Mouse (Mus musculus) neural tube, embryonic 15.5 days (tissue): ENCODE measurements around the gene Ercc1. TPM values are rescaled to one million over a fixed set of nuclear protein-coding genes. Genes with fewer than 3 reads are reported as not detected.

Source experiments
- ATAC-seq: fragments of 200-750 bp; cut with Nextera tagmentation; 2 replicates; pipeline ENCODE4 v1.8.0; 2017; ENCODE audit warnings: mild to moderate bottlenecking, moderate TSS enrichment, moderate library complexity; ENCODE audit not compliant: low FRiP score
- H3K27ac ChIP-seq: fragments of 300-500 bp; sonication (generic); replicated peaks from 2 replicates; pipeline ENCODE4 v1.5.1; 2015; ENCODE audit warnings: mild to moderate bottlenecking, inconsistent platforms
- H3K27me3 ChIP-seq: fragments of 300-500 bp; sonication (generic); replicated peaks from 2 replicates; pipeline ENCODE4 v1.6.1; 2015; ENCODE audit warnings: inconsistent platforms
- H3K36me3 ChIP-seq: fragments of 300-500 bp; sonication (generic); 2 replicates; pipeline ENCODE4 v1.6.1; 2015; ENCODE audit warnings: inconsistent platforms
- H3K4me1 ChIP-seq: fragments of 300-500 bp; sonication (generic); 2 replicates; pipeline ENCODE4 v1.6.1; 2015; ENCODE audit warnings: inconsistent platforms
- H3K4me2 ChIP-seq: fragments of 300-500 bp; sonication (generic); 2 replicates; pipeline ENCODE4 v1.6.1; 2015; ENCODE audit warnings: inconsistent platforms, mild to moderate bottlenecking, moderate library complexity
- H3K4me3 ChIP-seq: fragments of 300-500 bp; sonication (generic); replicated peaks from 2 replicates; pipeline ENCODE4 v1.5.1; 2015; ENCODE audit warnings: mild to moderate bottlenecking, inconsistent platforms
- H3K9ac ChIP-seq: fragments of 300-500 bp; sonication (generic); replicated peaks from 2 replicates; pipeline ENCODE4 v1.6.1; 2015; ENCODE audit warnings: mild to moderate bottlenecking, inconsistent platforms
- H3K9me3 ChIP-seq: fragments of 300-500 bp; sonication (generic); replicated peaks from 2 replicates; pipeline ENCODE4 v1.6.1; 2016; ENCODE audit warnings: inconsistent platforms
- WGBS: fragments of 180-500 bp; shearing (Covaris S2); methylation state at CpG from one replicate; pipeline ENCODE4 v1.1.7; 2015; ENCODE audit warnings: mixed read lengths; 5-methylcytosine and 5-hydroxymethylcytosine counted together
- polyA plus RNA-seq: library from polyadenylated mRNA; unstranded; fragments of >200 nt; fragmentation: Nextera tagmentation; extraction: Ambion mirVana; gene quantifications from 2 replicates; pipeline ENCODE4 v1.2.1, GENCODE M21; 2015

Ercc1 gene
- polyA plus RNA-seq, 1 experiment from 2014 or later, result 93.5 TPM

GRCm38 (mm10) chr7:19327128-19327527 lies 17.4 kb upstream of the Ercc1 start:
- Histone ChIP-seq H3K9me3 (no peaks in the 10 kb centered on the region), H3K27me3 (peaks cover 9% of the 10 kb centered on the region), H3K4me2 (peak overlapping the region; percentile 75), H3K9ac (peak overlapping the region; percentile 45), H3K36me3 (no peaks in the 10 kb centered on the region), H3K27ac (peak overlapping the region; percentile 69), H3K4me1 (peaks cover 16% of the 10 kb centered on the region), H3K4me3 (peak overlapping the region; percentile 41)
- WGBS, result under 1% methylated on average over 22 of the region's 22 CpGs
- ATAC-seq, result peak; percentile 54; the same call in 1 of the 2 replicates

DNA sequence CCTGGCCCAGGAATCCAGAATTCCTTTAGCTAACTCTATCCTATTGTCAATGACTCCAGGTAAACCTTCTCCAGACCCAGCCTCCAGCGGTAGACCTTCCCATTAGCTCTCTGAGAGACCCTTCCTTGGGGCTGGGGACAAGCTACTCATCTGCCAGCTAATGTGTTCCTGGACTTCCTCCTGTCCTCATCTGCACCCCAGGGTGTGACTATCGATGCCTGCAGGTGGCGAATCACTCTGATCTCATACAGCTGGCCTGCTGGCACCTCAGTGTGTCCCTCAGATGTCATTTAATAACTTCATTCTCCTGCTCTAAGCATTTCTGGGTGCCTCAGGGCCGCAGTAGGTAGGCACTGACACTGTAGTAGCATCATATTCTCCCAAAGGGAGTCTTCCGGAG lies 16.8 kb upstream of the Ercc1 start:
- Histone ChIP-seq H3K4me1 (peaks cover 20% of the 10 kb centered on the region), H3K4me3 (no peak overlapping the region), H3K9ac (peak overlapping the region; percentile 45; the same call in 1 of the 2 replicates), H3K4me2 (peak overlapping the region; percentile 75), H3K36me3 (no peaks in the 10 kb centered on the region), H3K27ac (no peak overlapping the region), H3K27me3 (peaks cover 3% of the 10 kb centered on the region; the same call in 1 of the 2 replicates), H3K9me3 (no peaks in the 10 kb centered on the region)
- no peak for ATAC-seq
- WGBS, result 81% methylated on average over 5 of the region's 5 CpGs

DNA sequence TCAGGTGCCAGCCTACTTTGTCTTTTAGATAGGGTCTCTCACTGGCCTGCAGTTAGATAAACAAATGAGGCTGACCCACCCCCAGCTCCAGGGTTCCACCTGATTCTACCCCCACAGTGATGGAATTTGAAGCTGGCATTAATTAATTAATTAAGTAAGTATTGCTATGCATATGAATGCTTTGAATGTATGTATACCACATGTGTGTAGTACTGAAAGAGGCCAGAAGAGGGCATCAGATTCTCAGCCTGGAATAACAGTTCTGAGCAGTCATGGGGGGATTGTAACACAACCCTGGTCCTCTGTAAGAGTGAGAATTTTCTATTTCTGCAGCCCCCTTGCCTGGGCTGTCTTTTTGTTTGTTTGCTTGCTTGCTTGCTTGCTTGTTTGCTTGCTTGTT lies 16.2 kb upstream of the Ercc1 start:
- H3K4me1 ChIP-seq, result peaks cover 21% of the 10 kb centered on the region
- H3K27me3 ChIP-seq, result peaks cover 2% of the 10 kb centered on the region; the same call in 1 of the 2 replicates
- no peaks in the 10 kb centered on the region for H3K9me3 ChIP-seq
- no peaks in the 10 kb centered on the region for H3K36me3 ChIP-seq
- H3K9ac ChIP-seq, result no peak overlapping the region
- H3K4me2 ChIP-seq, result no peak overlapping the region
- no peak overlapping the region for H3K27ac ChIP-seq
- H3K4me3 ChIP-seq, result no peak overlapping the region
- no peak for ATAC-seq

DNA sequence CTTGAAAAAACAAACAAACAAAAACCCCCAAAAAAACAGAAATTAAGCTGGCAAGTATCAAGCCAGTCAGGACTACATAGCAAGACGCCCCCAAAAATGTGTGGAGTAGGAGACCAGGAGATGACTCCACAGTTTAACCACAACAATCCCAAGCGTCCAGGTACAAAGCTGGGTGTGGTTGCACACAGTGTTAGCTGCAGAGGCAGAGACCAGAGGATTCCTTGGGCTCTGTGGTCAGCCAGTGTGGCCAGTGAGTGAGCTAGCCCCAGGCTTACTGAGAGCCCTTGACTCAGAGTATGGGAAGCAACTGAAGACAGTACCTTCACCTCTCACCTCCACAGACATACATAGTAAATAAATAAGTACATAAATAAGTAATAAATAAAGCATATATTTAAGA lies 12.7 kb upstream of the Ercc1 start:
- H3K27ac ChIP-seq, result no peak overlapping the region
- no peak for ATAC-seq
- H3K27me3 ChIP-seq, result no peaks in the 10 kb centered on the region
- peaks cover 21% of the 10 kb centered on the region for H3K4me1 ChIP-seq
- WGBS, result 70% methylated on average over 2 of the region's 2 CpGs
- peak overlapping the region; percentile 80; the same call in 1 of the 2 replicates for H3K4me2 ChIP-seq
- no peaks in the 10 kb centered on the region for H3K9me3 ChIP-seq
- no peak overlapping the region for H3K9ac ChIP-seq
- H3K4me3 ChIP-seq, result no peak overlapping the region
- no peaks in the 10 kb centered on the region for H3K36me3 ChIP-seq

- Histone ChIP-seq H3K4me2 (peak overlapping the region; percentile 80), H3K27me3 (0 out of 2 replicates have a peak, but pooled peaks cover under 1% of the 10 kb centered on the region), H3K27ac (peak overlapping the region; percentile 81), H3K9ac (peak overlapping the region; percentile 79), H3K4me1 (peaks cover 13% of the 10 kb centered on the region), H3K36me3 (no peaks in the 10 kb centered on the region), H3K4me3 (peak overlapping the region; percentile 61), H3K9me3 (no peaks in the 10 kb centered on the region)
- ATAC-seq, result peak; percentile 70
- WGBS, result under 1% methylated on average over 52 of the region's 52 CpGs
Observed at GRCm38 (mm10) chr7:19332709-19333352, 11.7 kb upstream of the Ercc1 start.

GRCm38 (mm10) chr7:19335583-19335982 lies 9.0 kb upstream of the Ercc1 start:
- Histone ChIP-seq H3K27ac (no peak overlapping the region), H3K4me3 (no peak overlapping the region), H3K27me3 (0 out of 2 replicates have a peak, but pooled peaks cover 4% of the 10 kb centered on the region), H3K4me1 (peaks cover 13% of the 10 kb centered on the region), H3K36me3 (no peaks in the 10 kb centered on the region), H3K9ac (no peak overlapping the region), H3K9me3 (no peaks in the 10 kb centered on the region), H3K4me2 (no peak overlapping the region)
- WGBS, result 54% methylated on average over 3 of the region's 3 CpGs
- no peak for ATAC-seq

- 70% methylated on average over 10 of the region's 10 CpGs for WGBS
- no peak overlapping the region for H3K27ac ChIP-seq
- no peak overlapping the region for H3K4me2 ChIP-seq
- H3K27me3 ChIP-seq, result peaks cover 17% of the 10 kb centered on the region
- peaks cover 25% of the 10 kb centered on the region for H3K4me1 ChIP-seq
- H3K4me3 ChIP-seq, result no peak overlapping the region
- no peaks in the 10 kb centered on the region for H3K9me3 ChIP-seq
- H3K9ac ChIP-seq, result no peak overlapping the region
- no peaks in the 10 kb centered on the region for H3K36me3 ChIP-seq
- no peak for ATAC-seq
Observed at GRCm38 (mm10) chr7:19337122-19337521, 7.5 kb upstream of the Ercc1 start.

GRCm38 (mm10) chr7:19338060-19338459 lies 6.5 kb upstream of the Ercc1 start:
- Histone ChIP-seq H3K27ac (no peak overlapping the region), H3K9me3 (no peaks in the 10 kb centered on the region), H3K36me3 (no peaks in the 10 kb centered on the region), H3K9ac (no peak overlapping the region), H3K27me3 (peaks cover 19% of the 10 kb centered on the region), H3K4me1 (peaks cover 29% of the 10 kb centered on the region), H3K4me3 (no peak overlapping the region), H3K4me2 (no peak overlapping the region)
- ATAC-seq, result no peak
- 63% methylated on average over 2 of the region's 2 CpGs for WGBS

- H3K9me3 ChIP-seq, result no peaks in the 10 kb centered on the region
- H3K27ac ChIP-seq, result no peak overlapping the region
- no peak overlapping the region for H3K4me3 ChIP-seq
- H3K4me1 ChIP-seq, result peaks cover 31% of the 10 kb centered on the region
- H3K27me3 ChIP-seq, result peaks cover 19% of the 10 kb centered on the region
- ATAC-seq, result no peak
- no peak overlapping the region for H3K4me2 ChIP-seq
- H3K36me3 ChIP-seq, result no peaks in the 10 kb centered on the region
- 82% methylated on average over 7 of the region's 7 CpGs for WGBS
- H3K9ac ChIP-seq, result no peak overlapping the region
Observed at GRCm38 (mm10) chr7:19338596-19338995, 6.0 kb upstream of the Ercc1 start.

GRCm38 (mm10) chr7:19341250-19341649 lies 3.3 kb upstream of the Ercc1 start:
- WGBS, result 21% methylated on average over 10 of the region's 10 CpGs

GRCm38 (mm10) chr7:19341761-19342409 lies 2.7 kb upstream of the Ercc1 start:
- no peak for ATAC-seq
- Histone ChIP-seq H3K9me3 (no peaks in the 10 kb centered on the region), H3K4me1 (peaks cover 47% of the 10 kb centered on the region), H3K4me2 (peak overlapping the region; percentile 98), H3K27me3 (peaks cover 19% of the 10 kb centered on the region), H3K27ac (no peak overlapping the region), H3K36me3 (no peaks in the 10 kb centered on the region), H3K4me3 (peak overlapping the region; percentile 49), H3K9ac (peak overlapping the region; percentile 54)
- WGBS, result 1% methylated on average over 41 of the region's 41 CpGs

More at GRCm38 (mm10) chr7:19341250-19341649, 3.3 kb upstream of the Ercc1 start:
- no peak overlapping the region for H3K9ac ChIP-seq
- H3K27ac ChIP-seq, result no peak overlapping the region
- peak overlapping the region; percentile 49 for H3K4me3 ChIP-seq
- no peak for ATAC-seq
- H3K4me2 ChIP-seq, result peak overlapping the region; percentile 98
- H3K27me3 ChIP-seq, result peaks cover 19% of the 10 kb centered on the region
- H3K36me3 ChIP-seq, result no peaks in the 10 kb centered on the region
- no peaks in the 10 kb centered on the region for H3K9me3 ChIP-seq
- H3K4me1 ChIP-seq, result peaks cover 42% of the 10 kb centered on the region

GRCm38 (mm10) chr7:19342481-19343027 lies 2.0 kb upstream of the Ercc1 start:
- Histone ChIP-seq H3K4me3 (peak overlapping the region; percentile 49), H3K4me2 (peak overlapping the region; percentile 98), H3K9ac (peak overlapping the region; percentile 54), H3K27me3 (peaks cover 19% of the 10 kb centered on the region), H3K9me3 (no peaks in the 10 kb centered on the region), H3K27ac (no peak overlapping the region), H3K36me3 (no peaks in the 10 kb centered on the region; the same call in 1 of the 2 replicates), H3K4me1 (peaks cover 47% of the 10 kb centered on the region)
- WGBS, result under 1% methylated on average over 27 of the region's 27 CpGs
- peak; percentile 18; the same call in 1 of the 2 replicates for ATAC-seq
